Mouse (Mus musculus): Measurements from ENCODE around the gene Mgat4e.

Gene Mgat4e

GRCm38 (mm10) chr1:134549632-134550132 lies at the start of gene Mgat4e:
Gene Mgat4e (minus strand): TSS chr1:134549682.
- DNase-seq (ENCODE audit: low spot score) = no peak

- no peak for DNase-seq (ENCODE audit: low spot score)
These were observed 48.0 kb upstream of the Mgat4e start for GRCm38 (mm10) chr1:134597339-134598054.

GRCm38 (mm10) chr1:134591773-134592172 lies 42.3 kb upstream of the Mgat4e start:
- no peak for DNase-seq (ENCODE audit: low spot score)

GRCm38 (mm10) chr1:134589676-134590075 lies 40.2 kb upstream of the Mgat4e start:
- DNase-seq (ENCODE audit: low spot score) = no peak

- DNase-seq (ENCODE audit: low spot score) = no peak
These were observed 34.1 kb upstream of the Mgat4e start for GRCm38 (mm10) chr1:134583560-134583959.

- no peak for DNase-seq (ENCODE audit: low spot score)
These were observed 31.3 kb upstream of the Mgat4e start for GRCm38 (mm10) chr1:134580796-134581195.

- no peak for DNase-seq (ENCODE audit: low spot score)
These were observed 28.1 kb upstream of the Mgat4e start for GRCm38 (mm10) chr1:134577384-134578120.

GRCm38 (mm10) chr1:134573932-134574315 lies 24.4 kb upstream of the Mgat4e start:
- no peak for DNase-seq (ENCODE audit: low spot score)

- DNase-seq (ENCODE audit: low spot score) = no peak
These were observed 23.9 kb upstream of the Mgat4e start for GRCm38 (mm10) chr1:134573300-134573931.

GRCm38 (mm10) chr1:134570631-134571030 lies 21.1 kb upstream of the Mgat4e start:
- DNase-seq (ENCODE audit: low spot score) = no peak

GRCm38 (mm10) chr1:134570171-134570570 lies 20.7 kb upstream of the Mgat4e start:
- DNase-seq (ENCODE audit: low spot score) = no peak

GRCm38 (mm10) chr1:134567511-134567910 lies 18.0 kb upstream of the Mgat4e start:
- no peak for DNase-seq (ENCODE audit: low spot score)

GRCm38 (mm10) chr1:134563726-134564125 lies 14.2 kb upstream of the Mgat4e start:
- no peak for DNase-seq (ENCODE audit: low spot score)

GRCm38 (mm10) chr1:134562457-134562856 lies 13.0 kb upstream of the Mgat4e start:
- DNase-seq (ENCODE audit: low spot score) = no peak

- no peak for DNase-seq (ENCODE audit: low spot score)
These were observed 12.3 kb upstream of the Mgat4e start for GRCm38 (mm10) chr1:134561770-134562143.

GRCm38 (mm10) chr1:134560801-134561769 lies 11.6 kb upstream of the Mgat4e start:
- peak; percentile 38 for DNase-seq (ENCODE audit: low spot score)

GRCm38 (mm10) chr1:134560396-134560795 lies 10.9 kb upstream of the Mgat4e start:
- no peak for DNase-seq (ENCODE audit: low spot score)

GRCm38 (mm10) chr1:134559976-134560375 lies 10.5 kb upstream of the Mgat4e start, which contains the start of gene Kdm5b:
Gene Kdm5b (plus strand): TSS chr1:134560171.
- peak; percentile 81 for DNase-seq (ENCODE audit: low spot score)

GRCm38 (mm10) chr1:134559226-134559625 lies 9.7 kb upstream of the Mgat4e start:
- DNase-seq (ENCODE audit: low spot score) = no peak

- no peak for DNase-seq (ENCODE audit: low spot score)
These were observed 9.0 kb upstream of the Mgat4e start for GRCm38 (mm10) chr1:134558511-134558910.

- peak; percentile 88 for DNase-seq (ENCODE audit: low spot score)
These were observed 7.3 kb upstream of the Mgat4e start for GRCm38 (mm10) chr1:134556671-134557218.

All from ovary, postnatal 10 days (tissue).